Mouse (Mus musculus) lung, postnatal 25 days (tissue): ENCODE results near the gene Casz1.

Experiments
- DNase-seq: peaks from one replicate; pipeline ENCODE4 v3.0.0; 2022; ENCODE audit warnings: low spot score

Gene Casz1

DNA sequence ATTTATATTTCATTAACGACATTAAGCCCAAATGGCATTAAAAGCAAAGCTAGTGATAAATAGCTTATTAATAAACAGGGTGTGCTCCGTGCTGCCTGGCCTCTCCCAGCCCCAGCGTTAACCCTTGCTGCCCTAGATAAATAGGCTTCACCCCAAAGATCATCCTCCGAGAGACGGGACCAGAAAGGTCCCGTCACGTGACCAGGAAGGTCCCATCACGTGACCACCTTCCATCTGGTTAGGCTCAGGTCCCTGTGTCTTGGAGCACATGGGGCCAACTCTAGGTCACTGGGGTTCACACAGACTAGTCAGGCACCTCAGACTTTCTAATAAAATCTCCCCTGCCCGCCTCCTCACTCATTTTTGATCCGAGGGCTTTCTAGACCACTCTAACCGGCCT, 42.5 kb downstream of the Casz1 start:
- DNase-seq: no peak

DNA sequence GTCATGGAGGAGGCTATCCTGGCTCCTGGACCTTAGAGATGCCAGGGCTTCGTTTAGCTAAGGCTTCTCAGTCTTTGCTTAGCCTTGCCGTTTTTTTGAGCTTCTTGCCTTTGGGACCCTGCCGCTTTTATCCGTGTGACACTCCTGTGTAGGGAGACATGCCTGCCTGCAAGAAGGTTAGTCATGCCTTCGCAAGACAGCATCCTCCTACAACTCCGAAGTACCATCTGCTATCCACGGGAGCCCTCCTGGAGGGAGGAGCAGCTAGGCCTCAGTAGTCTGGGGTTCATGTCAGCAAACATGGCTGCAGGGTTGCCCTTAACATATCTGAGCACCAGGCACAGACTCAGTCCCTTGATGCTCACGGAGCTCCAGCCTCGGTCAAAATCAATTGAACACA, 43.4 kb downstream of the Casz1 start:
- DNase-seq: no peak

DNA sequence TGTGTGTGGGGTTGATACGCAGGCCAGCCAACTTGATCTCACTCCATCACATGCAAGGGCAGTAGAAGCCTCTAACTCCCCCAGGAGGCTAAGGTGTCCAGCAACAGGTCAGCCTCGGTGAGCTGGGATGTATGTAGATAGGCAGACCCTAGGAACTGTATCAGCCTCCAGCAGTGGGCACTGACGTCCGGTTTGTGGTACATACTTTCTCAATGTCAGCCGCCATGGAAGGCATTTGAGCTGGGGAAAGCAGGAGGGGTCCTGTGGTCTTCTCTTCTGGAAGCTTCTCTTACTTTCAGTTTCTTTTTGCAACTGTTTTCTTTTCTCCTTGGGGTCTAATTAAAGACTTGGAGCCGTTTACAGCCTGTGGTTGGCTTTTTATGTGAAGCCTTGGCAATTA, 45.2 kb downstream of the Casz1 start:
- DNase-seq: no peak

DNA sequence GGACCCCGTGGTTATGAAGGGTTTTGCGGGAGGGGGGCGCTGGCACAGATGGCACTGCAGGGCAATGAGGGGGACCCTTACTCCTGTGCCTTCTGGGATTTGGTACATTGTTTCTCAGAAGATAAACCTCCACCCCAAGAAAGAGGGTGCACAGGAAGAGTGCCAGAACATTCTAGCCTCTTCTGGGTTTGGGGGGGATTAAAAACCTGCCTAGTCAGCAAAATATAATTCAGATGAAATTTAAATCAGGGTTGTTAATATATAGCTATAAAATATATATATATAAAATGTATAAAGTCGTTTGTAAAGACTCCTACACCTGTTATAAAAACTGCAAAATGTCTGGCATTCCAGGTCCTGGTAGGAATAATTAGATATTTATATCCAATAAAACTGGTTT, 48.8 kb downstream of the Casz1 start:
- DNase-seq: no peak

DNA sequence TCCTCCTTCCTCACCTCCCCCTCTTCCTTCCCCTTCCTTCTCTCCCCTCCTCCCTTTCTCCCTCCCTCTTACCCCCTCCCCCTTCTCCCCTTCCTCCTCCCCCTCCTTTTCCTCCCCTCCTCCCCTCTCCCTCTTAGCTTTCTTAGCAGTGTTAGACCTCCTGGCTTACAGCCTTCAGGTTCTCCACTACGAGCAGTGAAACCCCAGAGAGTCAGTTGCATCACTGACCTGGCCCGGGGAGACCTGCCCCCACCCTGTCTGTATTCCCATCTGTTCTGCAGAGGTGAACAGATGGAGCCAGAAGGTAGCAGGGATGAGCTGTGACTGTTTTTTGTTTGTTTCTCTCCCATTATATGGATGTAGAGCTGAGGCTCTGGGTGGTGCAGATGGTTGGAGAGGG, 49.9 kb downstream of the Casz1 start:
- DNase-seq: no peak

DNA sequence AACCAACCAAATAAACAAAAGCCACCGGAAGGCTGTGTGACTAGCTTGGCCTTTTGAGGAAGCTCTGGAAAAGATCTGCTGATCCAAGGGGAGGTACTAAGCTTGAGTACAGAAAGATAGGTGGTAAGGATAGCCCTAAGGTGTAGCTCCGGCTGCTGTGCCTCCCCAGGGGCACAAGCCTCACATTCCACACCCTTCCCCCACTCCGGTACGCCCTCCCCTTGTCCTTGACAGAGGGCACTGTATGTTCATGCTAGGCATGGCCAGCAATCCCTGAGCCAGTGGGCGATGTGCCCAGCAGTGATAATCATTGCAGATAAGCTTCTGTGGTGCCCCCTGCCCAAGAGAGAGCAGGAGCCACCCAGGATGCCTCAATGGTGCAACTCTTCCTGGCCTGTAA, 51.3 kb downstream of the Casz1 start:
- DNase-seq: no peak

DNA sequence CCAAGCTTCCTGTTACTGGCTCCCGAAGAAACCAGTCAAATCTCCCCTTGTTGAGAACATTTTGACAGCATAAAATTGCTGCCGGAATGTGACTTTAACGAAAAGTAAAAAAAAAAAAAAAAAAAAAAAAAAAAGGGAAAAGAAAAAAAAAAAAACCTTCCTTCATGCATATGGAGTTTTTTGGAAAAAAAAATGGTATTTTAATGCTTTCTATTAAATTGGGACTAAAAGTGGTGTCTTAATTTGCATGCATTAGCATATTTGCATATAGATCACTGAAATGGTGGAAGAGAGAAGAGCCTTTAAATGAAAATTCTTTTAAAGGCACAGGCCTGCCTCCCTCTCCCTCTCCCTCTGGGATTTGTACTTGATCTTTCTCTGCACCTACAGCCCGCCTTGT, 52.0 kb downstream of the Casz1 start:
- DNase-seq: no peak

DNA sequence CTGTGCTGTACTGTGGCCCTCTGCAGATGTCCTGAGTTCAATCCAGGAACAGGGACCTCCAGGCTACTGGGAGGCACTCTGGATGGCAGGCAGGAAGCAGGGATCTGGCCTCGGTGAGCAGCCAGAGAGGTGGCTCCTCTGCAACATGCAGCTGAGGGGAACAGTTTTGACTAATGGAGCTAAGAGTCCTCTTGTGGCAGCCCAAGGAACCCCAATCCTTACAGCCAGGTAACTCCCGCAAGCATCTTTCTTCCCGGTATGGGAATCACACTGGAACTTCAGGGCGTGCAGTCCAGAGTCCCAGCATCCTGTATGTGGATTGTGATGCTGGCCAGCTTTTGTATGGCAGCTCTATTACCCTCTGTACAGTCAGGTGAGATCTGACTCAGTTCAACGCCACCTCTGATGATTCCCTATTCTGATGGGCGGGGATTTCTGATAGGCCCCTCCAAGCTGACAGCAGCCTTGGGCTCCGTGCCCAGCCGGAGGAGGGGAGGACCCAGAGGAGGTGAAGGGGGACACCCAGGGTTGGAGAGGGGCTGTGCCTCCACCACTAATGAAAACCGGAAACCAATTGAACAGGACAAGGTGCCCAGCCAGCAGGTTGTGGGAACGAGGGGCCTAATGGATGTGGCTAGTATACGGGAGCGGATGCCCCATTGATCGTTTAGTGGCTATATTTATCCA, 53.3 kb downstream of the Casz1 start:
- DNase-seq: no peak

DNA sequence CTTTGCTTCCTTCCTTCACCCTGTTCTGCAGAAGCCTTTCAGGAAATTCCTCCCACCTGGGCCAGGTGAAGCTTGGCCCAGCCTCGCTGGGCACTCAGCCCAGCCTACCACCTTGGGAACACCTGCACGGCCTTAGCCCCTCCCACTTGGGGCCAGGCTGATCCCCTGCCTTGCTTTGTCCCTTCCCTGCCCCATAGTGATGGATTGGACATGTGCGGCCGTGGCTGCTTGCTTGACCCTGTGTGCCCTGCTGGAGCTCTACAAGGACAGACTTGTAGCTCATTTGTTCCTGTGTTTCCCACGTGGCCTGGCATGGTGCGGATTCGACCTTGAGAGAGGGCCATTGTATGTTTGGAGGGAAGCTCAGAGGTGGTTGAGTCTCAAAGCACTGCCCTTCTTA, 54.0 kb downstream of the Casz1 start:
- peak; percentile 44 for DNase-seq

DNA sequence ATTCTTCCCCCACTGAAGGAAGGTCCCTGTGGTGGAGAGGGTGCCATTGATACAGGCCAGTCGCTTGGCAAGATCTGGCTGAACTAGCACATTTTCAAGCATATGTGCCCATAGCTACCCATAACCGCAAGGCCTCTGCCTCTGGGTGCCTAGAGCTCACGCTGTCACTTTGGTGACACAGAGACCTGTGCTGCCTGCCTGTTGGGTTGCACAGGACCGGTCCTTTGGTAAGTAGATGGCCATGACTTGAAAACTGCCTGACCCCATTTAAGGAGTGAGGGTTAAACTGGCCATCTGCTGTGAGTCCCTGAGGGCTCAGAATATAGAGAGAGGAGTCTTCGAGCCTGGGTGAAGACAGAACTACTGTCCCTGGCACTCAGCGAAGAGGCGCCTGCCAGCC, 55.2 kb downstream of the Casz1 start:
- no peak for DNase-seq

DNA sequence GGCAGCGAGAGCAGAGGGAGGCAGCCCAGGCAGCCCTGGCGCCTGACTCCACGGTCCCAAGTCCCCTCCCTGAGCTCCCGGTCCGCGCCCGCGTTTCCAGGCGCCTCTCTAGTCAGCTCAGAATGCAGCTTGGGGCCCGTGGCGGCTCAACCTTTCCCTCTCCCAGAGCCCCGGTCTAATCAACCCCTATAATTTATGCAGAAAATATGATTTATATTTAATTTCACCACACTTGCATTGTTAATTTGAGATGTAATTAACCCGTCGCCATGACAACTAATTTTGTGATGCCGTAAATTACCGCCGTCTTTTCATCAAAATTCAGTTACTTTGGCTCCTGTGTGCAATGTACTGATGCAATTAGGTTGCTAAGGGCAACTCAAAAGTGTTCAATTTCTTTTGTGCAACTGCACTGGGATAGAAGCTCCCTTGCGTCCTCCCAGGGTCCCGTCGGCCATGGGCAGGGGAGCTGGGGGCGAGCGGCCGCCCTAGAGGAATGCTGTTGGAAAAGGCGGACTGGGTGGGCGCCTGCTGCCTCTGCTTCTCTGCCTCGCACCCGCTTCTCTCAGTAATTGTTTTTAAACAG, 55.8 kb downstream of the Casz1 start:
- no peak for DNase-seq

DNA sequence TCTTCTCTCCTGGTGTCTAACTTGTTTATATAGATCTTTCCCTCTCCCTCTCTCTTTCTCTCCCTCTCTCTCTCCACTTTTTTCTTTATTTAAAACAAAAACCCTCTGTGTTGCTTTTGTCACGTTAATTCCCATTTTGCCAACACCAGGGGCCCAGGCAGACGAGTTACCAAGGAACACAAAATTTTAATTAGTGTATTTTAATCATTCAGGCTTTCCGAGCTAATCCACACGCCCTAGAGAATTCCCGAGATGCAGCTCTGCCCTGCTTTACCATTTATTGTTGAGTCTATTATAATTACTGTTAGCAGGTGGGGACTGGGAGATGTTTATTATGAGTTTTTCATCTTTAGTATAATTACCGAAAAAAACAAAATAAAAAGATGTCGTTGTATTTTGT, 56.4 kb downstream of the Casz1 start:
- no peak for DNase-seq

DNA sequence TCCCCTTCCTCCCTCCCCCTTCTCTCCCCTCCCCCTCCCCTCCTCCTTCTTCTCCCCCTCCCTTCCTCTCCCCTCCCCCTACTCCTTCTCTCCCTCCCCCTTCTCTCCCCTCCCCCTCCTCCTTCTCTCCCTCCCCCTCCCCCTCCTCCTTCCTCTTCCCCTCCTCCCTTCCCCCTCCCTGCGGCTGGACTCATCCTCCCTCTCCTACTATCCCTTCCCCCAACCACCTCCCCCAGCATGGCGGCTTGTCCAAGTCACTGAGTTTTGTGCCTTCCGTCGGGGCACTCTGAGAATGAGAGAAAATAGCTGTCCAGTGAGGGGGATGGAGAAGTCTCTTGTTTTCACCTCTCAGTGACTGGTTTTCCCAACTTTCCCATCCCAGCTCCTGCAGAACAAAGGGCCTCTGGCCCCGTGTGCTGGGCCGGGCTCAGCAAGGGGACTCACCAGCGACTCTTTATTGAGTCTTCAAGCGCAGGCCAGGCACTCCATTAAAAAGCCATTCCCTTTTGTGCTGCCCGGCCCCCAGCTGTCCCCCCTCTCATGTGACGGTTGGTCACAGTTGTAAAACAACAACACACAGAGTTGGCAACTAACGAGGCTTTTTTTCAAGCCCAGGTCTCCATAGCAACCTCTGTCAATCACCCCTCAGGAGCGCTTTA, 62.7 kb downstream of the Casz1 start:
- no peak for DNase-seq

DNA sequence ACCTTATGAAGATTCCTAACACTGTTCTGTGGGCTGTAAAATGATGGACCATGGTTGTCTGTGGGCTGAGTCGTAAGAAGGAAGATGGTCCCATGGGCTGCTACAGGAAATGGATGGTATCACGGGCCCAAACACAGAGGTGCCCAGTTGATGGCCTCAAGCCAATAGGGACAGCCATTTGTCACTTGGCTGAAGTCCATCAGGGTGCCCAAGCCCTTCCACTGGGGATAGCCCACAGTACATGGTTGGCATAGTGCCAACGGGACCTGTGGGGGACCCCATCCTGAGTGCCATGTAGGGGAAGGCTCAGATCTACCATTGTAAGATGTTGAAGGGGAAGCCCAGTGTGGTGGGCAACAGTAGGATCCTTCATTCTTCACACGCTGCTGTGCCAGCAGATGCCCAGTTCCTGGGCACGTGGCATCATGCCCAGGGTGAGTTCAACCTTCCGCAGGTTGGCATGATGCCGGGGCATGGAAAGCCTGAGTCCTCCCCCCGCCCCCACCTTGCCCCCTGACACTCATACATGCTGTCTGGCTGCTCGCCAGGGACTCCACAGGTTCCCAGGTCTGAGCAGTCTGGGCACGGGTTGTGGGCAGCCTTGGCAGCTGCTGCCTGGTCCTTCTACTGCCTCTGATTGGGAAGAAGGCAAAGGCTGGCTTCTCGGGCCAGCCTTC, 63.6 kb downstream of the Casz1 start:
- peak; percentile 58 for DNase-seq

DNA sequence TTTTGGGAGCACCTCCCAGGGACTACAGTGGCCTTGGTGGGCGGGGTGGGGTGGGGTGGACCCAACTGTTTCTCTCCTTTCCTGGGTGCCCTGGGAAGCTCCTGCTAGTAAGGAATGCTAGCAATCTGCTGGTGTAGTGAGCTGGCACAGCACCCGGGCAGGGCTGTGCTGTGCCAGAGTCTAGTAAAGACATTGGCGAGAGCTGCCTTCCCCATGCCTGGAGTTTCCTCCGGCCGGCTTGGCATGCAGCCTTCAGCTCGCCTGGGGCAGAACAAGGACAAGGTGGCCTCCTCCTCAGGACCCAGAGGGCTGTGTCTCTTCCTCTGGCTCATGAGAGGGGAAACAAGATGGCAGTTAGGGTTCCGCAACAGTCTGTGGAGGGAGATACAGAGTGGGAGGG, 65.3 kb downstream of the Casz1 start:
- peak; percentile 68 for DNase-seq

DNA sequence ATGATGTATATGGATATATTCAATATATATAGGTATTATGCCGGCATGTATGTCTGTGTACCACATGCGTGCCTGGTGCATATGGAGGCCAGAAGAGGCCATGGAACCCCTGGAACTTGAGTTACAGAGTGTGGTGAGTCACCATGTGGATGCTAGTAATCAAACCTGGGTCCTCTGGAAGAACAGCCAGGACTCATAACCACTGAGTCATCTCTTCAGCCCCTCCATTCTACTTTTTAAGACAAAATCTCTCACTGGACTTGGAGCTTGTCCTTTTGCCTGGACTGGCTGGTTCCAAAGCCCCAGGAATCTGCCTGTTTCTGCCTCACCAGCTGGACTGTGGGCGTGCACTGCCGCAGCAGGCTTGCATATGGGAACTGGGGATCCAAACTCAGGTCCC, 66.3 kb downstream of the Casz1 start:
- DNase-seq: no peak

DNA sequence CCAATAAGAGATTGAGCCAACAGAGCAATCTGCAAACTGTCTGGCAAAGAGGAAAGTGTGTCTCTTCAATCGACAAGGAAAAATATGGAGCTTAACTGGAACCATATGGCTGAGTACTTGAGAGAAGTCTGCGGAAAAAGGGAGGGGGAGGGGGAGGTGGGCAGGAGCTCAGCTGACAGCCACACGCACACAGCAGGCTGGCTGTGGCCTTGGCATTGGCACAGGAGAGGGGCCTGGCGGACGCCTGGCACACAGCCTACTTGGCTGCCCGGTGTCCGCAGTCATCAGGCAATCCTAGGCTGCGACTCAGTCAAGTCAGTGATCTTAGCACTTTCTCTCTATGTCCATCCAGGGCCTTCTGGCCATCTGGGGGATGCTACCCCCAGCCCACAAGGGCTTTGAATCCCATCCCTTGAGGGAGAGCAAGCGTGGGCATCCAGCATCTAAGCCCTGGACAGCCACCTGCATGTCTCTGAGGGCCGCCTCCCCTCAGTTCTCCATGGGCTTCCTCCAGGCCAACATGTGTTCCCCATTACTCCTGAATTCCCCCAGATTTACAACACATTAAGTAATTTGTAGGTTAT, 67.6 kb downstream of the Casz1 start:
- DNase-seq: peak; percentile 53

DNA sequence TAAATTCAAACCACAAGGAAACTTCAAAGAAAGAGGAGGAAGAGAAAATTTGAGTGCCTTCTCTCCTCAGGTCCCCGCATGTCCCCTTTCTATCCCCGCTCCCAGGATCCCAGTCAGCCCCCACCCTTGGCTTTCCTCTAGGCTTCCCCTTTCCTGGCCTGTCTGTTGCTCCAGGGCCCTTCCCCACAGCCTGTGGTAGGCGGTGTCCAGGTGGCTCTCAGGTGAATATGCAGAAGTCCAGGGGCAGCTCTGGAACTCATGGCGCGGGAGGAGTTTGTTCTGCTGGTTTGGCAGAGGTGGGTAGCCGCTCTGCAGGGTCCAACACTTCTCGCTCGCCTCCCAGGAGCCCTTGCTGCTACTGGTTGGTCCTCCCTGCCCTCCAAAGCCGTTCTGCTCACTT, 68.1 kb downstream of the Casz1 start:
- no peak for DNase-seq

DNA sequence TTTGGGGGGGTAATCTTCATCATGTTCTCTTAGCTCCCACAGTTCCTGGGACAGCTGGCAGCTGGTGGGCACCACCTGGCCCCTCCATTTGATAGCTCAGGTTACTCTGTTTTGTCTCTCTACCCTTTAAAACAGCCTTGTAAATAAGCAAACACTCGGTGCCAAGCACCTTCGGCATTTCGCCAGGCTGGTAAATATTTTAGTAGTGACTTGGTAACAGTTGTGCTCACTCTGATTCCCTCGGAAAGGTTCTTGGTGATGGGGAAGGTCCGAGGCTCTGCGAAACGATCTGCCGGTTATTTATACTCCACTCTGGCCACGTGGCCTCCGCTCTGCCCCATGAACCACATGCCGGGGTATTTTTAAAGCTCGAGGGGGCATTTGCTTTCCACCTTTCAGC, 68.6 kb downstream of the Casz1 start:
- peak; percentile 81 for DNase-seq

DNA sequence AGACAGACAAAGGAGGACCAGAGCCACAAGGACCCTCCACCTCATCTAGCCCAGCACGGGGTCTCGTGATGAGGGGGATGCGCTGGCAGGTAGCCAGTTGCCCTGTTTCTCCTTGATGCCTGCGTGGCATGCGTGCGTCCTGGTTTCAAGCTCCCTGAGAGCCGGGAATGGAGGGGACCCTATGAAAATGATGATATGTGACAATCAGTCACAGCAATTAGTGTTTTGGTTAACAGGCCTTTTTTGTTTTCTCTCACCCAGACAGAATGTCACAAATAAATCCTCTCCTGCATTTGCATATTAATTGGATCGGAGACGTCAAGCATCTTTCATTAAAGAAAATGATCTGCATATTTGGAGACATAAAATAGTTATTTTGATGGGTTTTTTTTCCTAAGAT, 71.9 kb downstream of the Casz1 start:
- DNase-seq: no peak

DNA sequence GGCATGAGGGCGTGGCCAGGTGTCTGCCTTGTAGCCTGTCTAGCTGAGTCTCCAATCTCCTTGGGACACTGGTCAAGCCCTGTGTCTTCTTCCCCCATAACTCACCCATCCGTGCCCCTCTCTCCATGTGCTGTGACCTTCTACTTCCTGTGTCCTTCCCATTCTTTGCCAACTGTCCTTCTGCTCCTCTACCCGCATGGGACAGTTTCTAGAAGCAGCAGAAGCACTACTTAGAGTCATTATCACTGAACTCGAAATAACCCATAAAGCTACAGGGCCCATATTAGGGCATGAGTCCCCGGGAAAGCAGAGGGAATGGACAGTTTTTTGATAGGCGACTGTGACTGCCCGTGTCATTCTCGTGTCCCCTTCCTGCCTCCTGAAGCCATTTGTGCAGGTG, 72.6 kb downstream of the Casz1 start:
- no peak for DNase-seq

DNA sequence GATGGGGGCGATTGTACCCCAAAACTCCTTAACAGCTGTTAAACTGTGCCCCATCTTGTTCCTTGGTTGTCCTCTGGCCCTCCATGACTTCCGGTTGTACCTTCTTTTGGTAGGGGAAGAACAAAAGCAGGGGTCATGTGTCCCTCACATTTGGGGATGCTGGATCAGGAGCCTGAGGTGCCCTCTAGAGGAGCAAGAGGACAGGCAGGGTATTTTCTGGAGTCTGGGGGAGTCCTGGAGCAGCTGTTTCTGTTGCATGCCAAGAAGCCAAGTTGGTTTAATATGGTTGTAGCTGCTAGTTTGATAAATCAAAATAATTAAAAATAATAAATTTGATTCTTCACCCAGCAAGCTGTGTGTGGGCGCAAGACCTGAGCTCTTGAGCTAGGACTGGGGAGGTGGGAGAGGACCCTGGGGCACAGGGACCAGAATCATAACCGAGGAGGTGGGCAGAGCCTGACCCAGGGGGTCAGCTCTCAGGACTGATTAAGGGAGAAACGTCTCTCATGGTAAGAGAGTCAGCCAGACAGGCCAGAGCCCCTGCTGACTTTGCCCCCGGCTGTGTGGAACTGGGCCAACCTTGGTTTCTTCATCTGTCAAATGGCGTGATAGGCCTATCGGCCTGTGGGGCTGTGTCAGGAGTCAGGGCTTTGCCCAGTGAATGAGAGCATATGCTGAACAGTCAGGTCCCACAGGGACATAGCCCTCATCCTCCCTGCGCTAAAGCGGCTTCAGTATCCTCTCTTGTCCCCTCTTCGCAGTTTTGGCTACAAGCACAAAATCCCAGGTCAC, 74.2 kb downstream of the Casz1 start:
- DNase-seq: no peak
